Mouse (Mus musculus) stomach, embryonic 16.5 days (tissue): Measurements from ENCODE around the gene Fndc3b. TPM values are rescaled to one million over a fixed set of nuclear protein-coding genes. Genes with fewer than 3 reads are reported as not detected.

Source experiments
- ATAC-seq: fragments of 200-750 bp; cut with Nextera tagmentation; 2 replicates; pipeline ENCODE4 v1.8.0; 2017; ENCODE audit warnings: moderate number of reproducible peaks, moderate TSS enrichment; ENCODE audit not compliant: insufficient read depth, low FRiP score
- H3K27ac ChIP-seq: fragments of 300-500 bp; sonication (generic); 2 replicates; pipeline ENCODE4 v1.5.1; 2014; ENCODE audit warnings: low read length
- H3K27me3 ChIP-seq: fragments of 300-500 bp; sonication (generic); 2 replicates; pipeline ENCODE4 v1.6.1; 2014; ENCODE audit warnings: low read length, control low read depth, mixed read lengths; ENCODE audit not compliant: control insufficient read depth, insufficient read depth
- H3K36me3 ChIP-seq: fragments of 300-500 bp; sonication (generic); 2 replicates; pipeline ENCODE4 v1.6.1; 2014; ENCODE audit warnings: low read length; ENCODE audit not compliant: control insufficient read depth, insufficient read depth
- H3K4me1 ChIP-seq: fragments of 300-500 bp; sonication (generic); 2 replicates; pipeline ENCODE4 v1.6.1; 2014; ENCODE audit warnings: low read length, control low read depth, mixed read lengths; ENCODE audit not compliant: control insufficient read depth, insufficient read depth
- H3K4me2 ChIP-seq: fragments of 300-500 bp; sonication (generic); 2 replicates; pipeline ENCODE4 v1.6.1; 2014; ENCODE audit warnings: low read depth, low read length, mixed read lengths
- H3K4me3 ChIP-seq: fragments of 300-500 bp; sonication (generic); replicated peaks from 2 replicates; pipeline ENCODE4 v1.5.1; 2014; ENCODE audit warnings: mild to moderate bottlenecking, low read length
- H3K9ac ChIP-seq: fragments of 300-500 bp; sonication (generic); 2 replicates; pipeline ENCODE4 v1.6.1; 2014; ENCODE audit warnings: low read length
- H3K9me3 ChIP-seq: fragments of 300-500 bp; sonication (generic); replicated peaks from 2 replicates; pipeline ENCODE4 v1.6.1; 2016; ENCODE audit warnings: low read length, control low read depth; ENCODE audit not compliant: control insufficient read depth
- WGBS: fragments of 180-500 bp; shearing (Covaris S2); extraction: QIAGEN DNeasy Blood & Tissue Kit; methylation state at CpG from one replicate; pipeline ENCODE4 v1.1.7; 2014; 5-methylcytosine and 5-hydroxymethylcytosine counted together
- polyA plus RNA-seq: library from polyadenylated mRNA; unstranded; fragments of >200 nt; fragmentation: Nextera tagmentation; extraction: Ambion mirVana; gene quantifications from 2 replicates; pipeline ENCODE4 v1.2.1, GENCODE M21; 2015

Fndc3b gene
- polyA plus RNA-seq, 1 experiment from 2014 or later, result 28.6 TPM

DNA sequence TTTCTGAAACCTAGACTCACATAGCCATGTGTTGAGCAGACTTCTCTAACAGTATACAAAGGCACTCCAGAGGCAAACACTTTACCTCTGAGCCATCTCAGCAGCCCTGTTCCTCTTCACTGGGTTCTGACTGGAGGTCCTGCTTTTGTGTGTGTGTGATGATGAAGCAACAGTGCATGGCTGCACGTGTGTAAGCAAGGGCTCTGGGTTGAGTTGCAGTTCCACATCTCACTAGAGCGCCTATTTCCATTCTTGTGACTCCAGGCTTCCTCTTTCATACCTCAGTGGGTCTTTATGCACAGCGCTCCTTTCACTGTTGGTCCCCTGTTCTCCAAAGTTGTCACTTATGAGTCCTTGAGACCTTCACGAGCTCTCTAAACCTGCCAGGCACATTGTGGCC lies 261.7 kb downstream of the Fndc3b start:
- Histone ChIP-seq H3K36me3 (peaks cover 19% of the 10 kb centered on the region), H3K4me2 (no peak overlapping the region), H3K4me1 (no peaks in the 10 kb centered on the region)

DNA sequence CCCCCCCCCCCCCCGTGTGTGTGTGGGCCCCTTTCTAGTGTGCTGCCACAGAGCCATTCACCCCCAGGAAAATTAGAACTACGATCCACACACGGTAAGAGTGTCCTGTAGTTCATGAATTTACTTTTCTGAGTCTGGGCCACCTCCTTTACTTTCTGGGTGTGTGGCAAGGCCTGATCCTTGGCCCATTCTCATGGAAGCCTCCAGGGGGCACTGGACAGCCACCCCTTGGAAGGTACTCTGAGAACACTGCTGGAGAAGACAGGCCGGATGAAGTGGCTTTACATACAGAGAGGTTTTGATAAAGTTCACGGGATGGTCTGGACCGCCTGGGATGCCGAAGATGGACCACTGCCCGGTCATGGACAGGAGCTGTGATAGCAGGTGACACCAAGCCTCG lies 262.7 kb downstream of the Fndc3b start:
- no peaks in the 10 kb centered on the region for H3K4me1 ChIP-seq
- H3K27me3 ChIP-seq, result no peaks in the 10 kb centered on the region
- no peaks in the 10 kb centered on the region for H3K9me3 ChIP-seq
- H3K36me3 ChIP-seq, result peaks cover 10% of the 10 kb centered on the region
- no peak overlapping the region for H3K4me3 ChIP-seq
- no peak overlapping the region for H3K27ac ChIP-seq
- no peak overlapping the region for H3K9ac ChIP-seq
- no peak overlapping the region for H3K4me2 ChIP-seq
- WGBS, result 86% methylated on average over 9 of the region's 9 CpGs
- no peak; the same call in 1 of the 2 replicates for ATAC-seq

More for the DNA sequence above, 261.7 kb downstream of the Fndc3b start:
- no peak overlapping the region for H3K9ac ChIP-seq
- no peaks in the 10 kb centered on the region for H3K27me3 ChIP-seq
- no peak overlapping the region for H3K27ac ChIP-seq
- H3K4me3 ChIP-seq, result no peak overlapping the region
- H3K9me3 ChIP-seq, result no peaks in the 10 kb centered on the region
- 89% methylated on average over 4 of the region's 4 CpGs for WGBS
- no peak for ATAC-seq

DNA sequence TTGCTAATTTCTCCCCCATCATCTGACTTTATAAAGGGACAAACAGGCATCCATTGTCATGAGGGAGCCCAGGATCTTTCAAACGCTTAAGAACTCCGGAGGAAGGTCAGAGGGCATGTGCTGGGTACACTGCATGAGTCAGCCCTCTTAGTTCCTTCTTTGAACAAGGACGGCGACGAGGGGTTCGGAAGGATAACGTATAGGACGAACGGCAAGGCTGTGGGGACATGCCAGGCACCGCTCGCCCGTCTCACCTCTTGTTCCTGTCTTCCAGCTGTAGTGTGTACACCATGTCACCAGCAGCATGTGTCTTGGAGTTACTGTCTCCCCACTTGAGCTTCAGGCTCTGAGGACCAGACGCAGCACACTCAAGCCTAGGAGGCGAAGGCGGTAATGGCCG lies 271.4 kb downstream of the Fndc3b start:
- 65% methylated on average over 16 of the region's 16 CpGs for WGBS
- 0 out of 2 replicates have a peak, but pooled peaks have one; percentile 20 for ATAC-seq
- Histone ChIP-seq H3K4me3 (no peak overlapping the region), H3K9ac (no peak overlapping the region), H3K27ac (no peak overlapping the region), H3K9me3 (no peaks in the 10 kb centered on the region), H3K36me3 (peaks cover 14% of the 10 kb centered on the region), H3K4me2 (no peak overlapping the region), H3K4me1 (peaks cover under 1% of the 10 kb centered on the region; the same call in 1 of the 2 replicates), H3K27me3 (no peaks in the 10 kb centered on the region)

DNA sequence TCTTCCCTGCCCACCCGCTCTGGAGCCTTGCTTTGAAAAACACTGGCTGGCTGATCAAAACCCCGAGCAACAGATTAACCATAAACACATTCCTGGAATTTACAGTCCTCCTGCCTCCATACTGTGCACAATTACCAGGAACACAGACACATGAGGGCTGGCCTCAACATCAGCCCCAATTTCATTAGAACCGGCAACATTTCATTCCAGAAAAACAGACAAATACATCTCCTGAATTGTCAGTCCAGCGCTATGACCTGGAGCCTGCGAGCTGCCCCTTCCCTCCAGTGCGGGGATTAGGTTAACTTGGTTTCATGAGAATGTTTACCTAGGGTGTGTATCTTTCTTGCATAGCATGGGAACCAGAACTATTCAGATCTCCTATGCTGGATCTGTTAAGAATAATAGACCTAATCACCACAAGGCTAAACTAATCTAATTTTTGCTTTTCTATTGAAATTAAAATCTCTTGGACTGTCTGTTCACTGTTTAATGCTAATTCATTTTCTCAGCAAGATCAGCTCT lies 275.9 kb downstream of the Fndc3b start:
- peaks cover 14% of the 10 kb centered on the region; the same call in 1 of the 2 replicates for H3K36me3 ChIP-seq
- no peak overlapping the region for H3K4me3 ChIP-seq
- peak overlapping the region; percentile 74 for H3K27ac ChIP-seq
- peaks cover 4% of the 10 kb centered on the region; the same call in 1 of the 2 replicates for H3K4me1 ChIP-seq
- H3K27me3 ChIP-seq, result no peaks in the 10 kb centered on the region
- H3K4me2 ChIP-seq, result no peak overlapping the region
- H3K9ac ChIP-seq, result no peak overlapping the region
- ATAC-seq, result peak; percentile 67; the same call in 1 of the 2 replicates
- WGBS, result 40% methylated on average over 6 of the region's 6 CpGs
- H3K9me3 ChIP-seq, result no peaks in the 10 kb centered on the region

DNA sequence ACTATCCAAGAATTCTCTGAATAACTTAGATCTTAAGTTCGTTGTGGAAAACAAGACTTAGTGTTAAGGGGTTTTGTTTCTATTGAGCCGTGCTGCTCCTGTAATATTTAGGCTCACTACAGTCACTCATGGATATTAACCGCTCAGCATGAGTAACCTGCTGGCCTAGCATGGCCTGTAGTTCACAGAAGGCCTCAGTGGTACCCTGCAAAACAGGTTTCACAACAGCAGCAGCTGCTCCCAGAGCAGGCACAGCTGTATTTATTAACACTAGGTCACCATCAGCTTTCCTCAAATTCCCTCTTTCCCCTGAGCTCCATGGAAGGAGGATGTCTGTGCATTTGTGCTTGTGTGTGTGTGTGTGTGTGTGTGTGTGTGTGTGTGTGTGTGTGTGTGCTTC lies 278.1 kb downstream of the Fndc3b start:
- WGBS, result 65% methylated on average over 3 of the region's 3 CpGs
- H3K27me3 ChIP-seq, result no peaks in the 10 kb centered on the region
- peaks cover 7% of the 10 kb centered on the region; the same call in 1 of the 2 replicates for H3K36me3 ChIP-seq
- H3K9ac ChIP-seq, result no peak overlapping the region
- no peak overlapping the region for H3K27ac ChIP-seq
- no peaks in the 10 kb centered on the region for H3K9me3 ChIP-seq
- H3K4me2 ChIP-seq, result no peak overlapping the region
- ATAC-seq, result peak; percentile 57; the same call in 1 of the 2 replicates
- H3K4me3 ChIP-seq, result no peak overlapping the region
- H3K4me1 ChIP-seq, result peaks cover 4% of the 10 kb centered on the region; the same call in 1 of the 2 replicates

DNA sequence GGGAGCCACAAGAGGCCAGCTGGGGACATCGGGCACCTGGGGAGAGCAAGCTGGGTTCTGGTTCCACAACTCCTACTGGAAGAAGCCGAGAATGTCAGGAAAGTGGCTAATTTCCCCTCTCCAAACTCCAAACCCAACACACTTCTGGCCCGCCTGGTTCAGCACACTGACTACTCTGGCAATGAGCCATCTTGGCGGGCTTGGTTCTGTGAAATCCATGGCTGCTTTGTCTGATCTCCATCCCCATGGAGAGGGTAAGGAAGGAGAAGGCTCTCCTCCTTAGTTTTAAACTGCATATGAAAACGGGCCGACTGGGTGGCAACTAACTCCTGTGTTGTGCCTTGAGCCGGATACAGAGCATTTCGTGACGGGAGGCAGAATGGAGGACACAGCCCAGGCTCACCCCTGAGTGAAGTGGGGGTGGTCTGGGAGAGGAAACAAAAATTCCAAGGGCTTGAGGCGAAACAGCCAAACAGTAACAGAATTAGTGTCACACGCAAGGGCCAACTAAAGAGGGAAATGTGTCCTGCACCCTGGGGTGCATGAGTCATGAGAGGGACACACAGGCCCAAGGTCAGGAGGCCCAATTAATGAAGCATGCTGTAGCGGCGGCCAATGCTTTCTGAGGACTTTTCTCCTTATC lies 280.4 kb downstream of the Fndc3b start:
- no peak for ATAC-seq
- H3K9ac ChIP-seq, result no peak overlapping the region
- no peak overlapping the region for H3K27ac ChIP-seq
- peaks cover 6% of the 10 kb centered on the region; the same call in 1 of the 2 replicates for H3K36me3 ChIP-seq
- 79% methylated on average over 13 of the region's 13 CpGs for WGBS
- no peak overlapping the region for H3K4me2 ChIP-seq
- H3K4me1 ChIP-seq, result peaks cover 4% of the 10 kb centered on the region; the same call in 1 of the 2 replicates
- H3K4me3 ChIP-seq, result no peak overlapping the region
- H3K9me3 ChIP-seq, result no peaks in the 10 kb centered on the region
- H3K27me3 ChIP-seq, result no peaks in the 10 kb centered on the region

DNA sequence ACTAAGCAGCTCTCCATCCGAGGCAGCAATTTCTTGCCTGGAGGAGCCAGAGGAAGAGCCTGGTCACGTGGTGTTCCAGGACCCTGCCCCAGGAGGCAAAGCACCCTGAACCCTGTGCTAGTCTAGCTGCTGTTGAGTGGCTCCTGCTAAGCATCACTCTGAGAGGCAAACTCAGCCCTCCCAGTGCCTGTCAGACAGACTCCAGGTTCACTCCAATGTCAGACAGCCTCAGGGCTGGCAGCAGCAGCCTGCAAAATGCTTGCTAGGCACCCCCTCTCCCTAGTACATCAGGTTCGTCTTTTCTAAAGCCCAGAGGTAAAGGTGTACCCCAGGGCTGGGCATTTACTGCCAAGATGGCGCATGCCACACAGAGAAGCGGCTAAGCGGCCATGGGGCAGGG lies 283.7 kb downstream of the Fndc3b start:
- Histone ChIP-seq H3K4me3 (no peak overlapping the region), H3K4me2 (no peak overlapping the region), H3K27me3 (no peaks in the 10 kb centered on the region), H3K9me3 (no peaks in the 10 kb centered on the region), H3K36me3 (peaks cover 10% of the 10 kb centered on the region; the same call in 1 of the 2 replicates), H3K9ac (no peak overlapping the region), H3K4me1 (no peaks in the 10 kb centered on the region; the same call in 1 of the 2 replicates), H3K27ac (no peak overlapping the region)
- WGBS, result 86% methylated on average over 6 of the region's 6 CpGs
- ATAC-seq, result no peak

DNA sequence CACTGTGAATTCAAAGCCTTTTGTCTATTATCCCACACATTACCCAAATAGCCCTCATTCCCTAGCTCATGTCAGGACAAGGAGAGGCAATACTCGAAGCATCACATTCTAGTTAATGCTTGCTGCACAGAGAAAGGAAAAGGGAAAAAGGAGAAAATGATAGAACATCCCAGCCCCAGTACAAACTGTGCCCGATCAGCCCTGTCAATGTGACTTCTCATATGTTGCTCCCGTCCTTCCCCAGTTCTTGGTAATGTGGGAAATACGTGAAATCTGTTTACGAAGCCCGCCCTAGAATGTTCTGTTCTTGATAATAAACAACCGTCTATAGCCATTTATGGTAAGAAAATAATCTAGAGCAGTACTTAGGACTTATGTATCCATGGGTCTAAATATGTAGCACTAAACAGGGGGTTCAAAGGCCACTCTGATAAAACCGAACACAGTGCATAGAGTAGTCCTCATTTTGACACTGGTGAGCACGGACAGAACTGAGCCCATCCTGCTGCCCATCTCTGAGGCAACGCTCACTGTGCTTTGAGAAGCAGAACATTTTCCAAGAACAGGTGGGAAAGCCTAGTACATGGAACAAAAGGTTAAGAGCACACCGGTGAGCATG lies 286.9 kb downstream of the Fndc3b start:
- H3K27me3 ChIP-seq, result no peaks in the 10 kb centered on the region
- no peak overlapping the region for H3K27ac ChIP-seq
- no peak overlapping the region for H3K9ac ChIP-seq
- H3K4me1 ChIP-seq, result no peaks in the 10 kb centered on the region
- no peak overlapping the region for H3K4me3 ChIP-seq
- no peak for ATAC-seq
- WGBS, result 82% methylated on average over 11 of the region's 11 CpGs
- no peaks in the 10 kb centered on the region for H3K9me3 ChIP-seq
- H3K4me2 ChIP-seq, result no peak overlapping the region
- peaks cover 15% of the 10 kb centered on the region for H3K36me3 ChIP-seq

DNA sequence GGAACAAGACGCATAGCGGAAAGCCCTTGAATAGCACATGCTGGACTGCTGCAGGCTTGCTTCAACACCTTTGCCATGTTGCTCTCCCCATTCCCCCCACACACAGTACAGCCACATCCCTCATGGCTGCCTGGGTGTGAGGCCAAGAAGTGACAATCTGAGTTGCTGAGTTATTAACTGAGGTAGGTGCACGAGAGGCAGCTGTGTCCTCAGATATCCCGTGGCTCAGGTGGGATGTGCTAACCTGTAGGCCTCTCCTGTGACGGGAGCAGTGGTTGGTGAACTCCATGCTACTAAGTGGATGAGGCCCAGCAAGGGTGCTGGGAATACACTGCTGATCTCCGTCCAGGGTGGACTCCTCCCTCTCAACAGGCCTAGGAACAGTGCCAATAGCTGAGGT lies 288.6 kb downstream of the Fndc3b start:
- ATAC-seq, result no peak
- Histone ChIP-seq H3K27ac (no peak overlapping the region), H3K27me3 (no peaks in the 10 kb centered on the region), H3K4me2 (no peak overlapping the region), H3K36me3 (peaks cover 21% of the 10 kb centered on the region; the same call in 1 of the 2 replicates), H3K4me3 (no peak overlapping the region), H3K4me1 (no peaks in the 10 kb centered on the region), H3K9ac (no peak overlapping the region), H3K9me3 (no peaks in the 10 kb centered on the region)
- WGBS, result 85% methylated on average over 6 of the region's 6 CpGs
